Mouse (Mus musculus): ENCODE data around the gene Fibin. TPM values are rescaled to one million over a fixed set of nuclear protein-coding genes. Genes with fewer than 3 reads are reported as not detected.

Fibin gene
- polyA plus RNA-seq, 1 experiment from 2014 or later, result 42.3 TPM

GRCm38 (mm10) chr2:110319266-110319665, 43.7 kb downstream of the Fibin start:
- 55% methylated on average over 1 of the region's 1 CpGs for WGBS
- H3K9ac ChIP-seq (ENCODE audit: low read length), result no peak overlapping the region
- H3K4me1 ChIP-seq (replicated peaks; ENCODE audit: control insufficient read depth, insufficient read depth), result no peaks in the 10 kb centered on the region
- no peaks in the 10 kb centered on the region for H3K36me3 ChIP-seq (ENCODE audit: control insufficient read depth, insufficient read depth, low read length)
- H3K4me3 ChIP-seq (ENCODE audit: low read depth, low read length), result no peak overlapping the region
- H3K27me3 ChIP-seq (ENCODE audit: control insufficient read depth, insufficient read depth, low read length), result no peaks in the 10 kb centered on the region
- no peak overlapping the region for H3K27ac ChIP-seq (replicated peaks)
- H3K9me3 ChIP-seq (ENCODE audit: control insufficient read depth, low read length), result no peaks in the 10 kb centered on the region
- no peak for ATAC-seq (ENCODE audit: low FRiP score, low TSS enrichment)
- H3K4me2 ChIP-seq (replicated peaks; ENCODE audit: low read depth), result no peak overlapping the region
- TF ChIP-seq EP300 (optimal IDR thresholded peaks at IDR 0.05) (no peak), CTCF (IDR thresholded peaks at IDR 0.05; ENCODE audit: low read depth) (no peak)
- no peak for DNase-seq (ENCODE audit: low spot score)

- no peaks in the 10 kb centered on the region for H3K36me3 ChIP-seq (ENCODE audit: control insufficient read depth, insufficient read depth, low read length)
- 93% methylated on average over 1 of the region's 1 CpGs for WGBS
- no peak overlapping the region for H3K27ac ChIP-seq (replicated peaks)
- H3K9ac ChIP-seq (ENCODE audit: low read length), result no peak overlapping the region
- no peaks in the 10 kb centered on the region for H3K4me1 ChIP-seq (replicated peaks; ENCODE audit: control insufficient read depth, insufficient read depth)
- H3K4me2 ChIP-seq (replicated peaks; ENCODE audit: low read depth), result no peak overlapping the region
- no peaks in the 10 kb centered on the region for H3K9me3 ChIP-seq (ENCODE audit: control insufficient read depth, low read length)
- no peak for TF ChIP-seq EP300 (optimal IDR thresholded peaks at IDR 0.05)
- no peak for TF ChIP-seq CTCF (IDR thresholded peaks at IDR 0.05; ENCODE audit: low read depth)
- ATAC-seq (ENCODE audit: low FRiP score, low TSS enrichment) (no peak), DNase-seq (ENCODE audit: low spot score) (no peak)
- no peak overlapping the region for H3K4me3 ChIP-seq (ENCODE audit: low read depth, low read length)
- H3K27me3 ChIP-seq (ENCODE audit: control insufficient read depth, insufficient read depth, low read length), result no peaks in the 10 kb centered on the region
These were observed 44.3 kb downstream of the Fibin start for GRCm38 (mm10) chr2:110318719-110319118.

- H3K27me3 ChIP-seq (ENCODE audit: control insufficient read depth, insufficient read depth, low read length), result no peaks in the 10 kb centered on the region
- no peak overlapping the region for H3K4me2 ChIP-seq (replicated peaks; ENCODE audit: low read depth)
- no peak overlapping the region for H3K4me3 ChIP-seq (ENCODE audit: low read depth, low read length)
- TF ChIP-seq CTCF (IDR thresholded peaks at IDR 0.05; ENCODE audit: low read depth) (no peak), EP300 (optimal IDR thresholded peaks at IDR 0.05) (no peak)
- H3K9ac ChIP-seq (ENCODE audit: low read length), result no peak overlapping the region
- H3K27ac ChIP-seq (replicated peaks), result no peak overlapping the region
- DNase-seq (ENCODE audit: low spot score) (no peak), ATAC-seq (ENCODE audit: low FRiP score, low TSS enrichment) (no peak)
- no peaks in the 10 kb centered on the region for H3K36me3 ChIP-seq (ENCODE audit: control insufficient read depth, insufficient read depth, low read length)
- H3K4me1 ChIP-seq (replicated peaks; ENCODE audit: control insufficient read depth, insufficient read depth), result no peaks in the 10 kb centered on the region
- WGBS, result 32% methylated on average over 3 of the region's 3 CpGs
- no peaks in the 10 kb centered on the region for H3K9me3 ChIP-seq (ENCODE audit: control insufficient read depth, low read length)
These were observed 46.7 kb downstream of the Fibin start for GRCm38 (mm10) chr2:110316116-110316883.

- Histone ChIP-seq H3K27ac (replicated peaks) (no peak within 1 kb of the TSS), H3K36me3 (ENCODE audit: control insufficient read depth, insufficient read depth, low read length) (no peaks in the 10 kb centered on the region), H3K4me1 (replicated peaks; ENCODE audit: control insufficient read depth, insufficient read depth) (no peaks in the 10 kb centered on the region), H3K9me3 (ENCODE audit: control insufficient read depth, low read length) (no peaks in the 10 kb centered on the region), H3K9ac (ENCODE audit: low read length) (no peak within 1 kb of the TSS), H3K27me3 (ENCODE audit: control insufficient read depth, insufficient read depth, low read length) (no peaks in the 10 kb centered on the region), H3K4me3 (ENCODE audit: low read depth, low read length) (no peak within 1 kb of the TSS), H3K4me2 (replicated peaks; ENCODE audit: low read depth) (no peak within 1 kb of the TSS)
- ATAC-seq (ENCODE audit: low FRiP score, low TSS enrichment), result peak; percentile 12; the same call in 1 of the 2 replicates
- 51% methylated on average over 6 of the region's 6 CpGs for WGBS
- TF ChIP-seq EP300 (optimal IDR thresholded peaks at IDR 0.05) (no peak), CTCF (IDR thresholded peaks at IDR 0.05; ENCODE audit: low read depth) (no peak)
- DNase-seq (ENCODE audit: low spot score), result no peak
These were observed 48.4 kb downstream of the Fibin start, which contains the start of gene Bbox1 for GRCm38 (mm10) chr2:110314509-110315155. Bbox1 (minus strand) TSS chr2:110314560.

- no peak for ATAC-seq (ENCODE audit: low FRiP score, low TSS enrichment)
These were observed 48.9 kb downstream of the Fibin start for GRCm38 (mm10) chr2:110314074-110314473.

GRCm38 (mm10) chr2:110313305-110313824, 49.6 kb downstream of the Fibin start:
- no peaks in the 10 kb centered on the region for H3K36me3 ChIP-seq (ENCODE audit: control insufficient read depth, insufficient read depth, low read length)
- no peak for ATAC-seq (ENCODE audit: low FRiP score, low TSS enrichment)
- TF ChIP-seq EP300 (optimal IDR thresholded peaks at IDR 0.05) (no peak), CTCF (IDR thresholded peaks at IDR 0.05; ENCODE audit: low read depth) (no peak)
- DNase-seq (ENCODE audit: low spot score), result no peak
- no peak overlapping the region for H3K9ac ChIP-seq (ENCODE audit: low read length)
- no peaks in the 10 kb centered on the region for H3K27me3 ChIP-seq (ENCODE audit: control insufficient read depth, insufficient read depth, low read length)
- H3K9me3 ChIP-seq (ENCODE audit: control insufficient read depth, low read length), result no peaks in the 10 kb centered on the region
- 54% methylated on average over 2 of the region's 2 CpGs for WGBS
- H3K4me2 ChIP-seq (replicated peaks; ENCODE audit: low read depth), result no peak overlapping the region
- H3K4me1 ChIP-seq (replicated peaks; ENCODE audit: control insufficient read depth, insufficient read depth), result no peaks in the 10 kb centered on the region
- no peak overlapping the region for H3K27ac ChIP-seq (replicated peaks)
- no peak overlapping the region for H3K4me3 ChIP-seq (ENCODE audit: low read depth, low read length)

More at GRCm38 (mm10) chr2:110314074-110314473, 48.9 kb downstream of the Fibin start:
- Histone ChIP-seq H3K9ac (ENCODE audit: low read length) (no peak overlapping the region), H3K36me3 (ENCODE audit: control insufficient read depth, insufficient read depth, low read length) (no peaks in the 10 kb centered on the region), H3K4me1 (replicated peaks; ENCODE audit: control insufficient read depth, insufficient read depth) (no peaks in the 10 kb centered on the region), H3K4me3 (ENCODE audit: low read depth, low read length) (no peak overlapping the region), H3K27me3 (ENCODE audit: control insufficient read depth, insufficient read depth, low read length) (no peaks in the 10 kb centered on the region), H3K9me3 (ENCODE audit: control insufficient read depth, low read length) (no peaks in the 10 kb centered on the region), H3K27ac (replicated peaks) (no peak overlapping the region), H3K4me2 (replicated peaks; ENCODE audit: low read depth) (no peak overlapping the region)
- no peak for DNase-seq (ENCODE audit: low spot score)
- 81% methylated on average over 5 of the region's 5 CpGs for WGBS
- no peak for TF ChIP-seq EP300 (optimal IDR thresholded peaks at IDR 0.05)
- no peak for TF ChIP-seq CTCF (IDR thresholded peaks at IDR 0.05; ENCODE audit: low read depth)

Other genes with a start within 250 kb of the Fibin start
- gene Bbox1, start 48.6 kb downstream of the Fibin start, polyA plus RNA-seq (2015; fragmentation: Nextera tagmentation; extraction: Ambion mirVana), result 0.27 and 0.30 TPM in 2 replicates
- gene Slc5a12, start 234.1 kb upstream of the Fibin start, polyA plus RNA-seq (2015; fragmentation: Nextera tagmentation; extraction: Ambion mirVana), result not detected in 2 replicates